Comparison of ENCODE assay signal across 16 mouse cellular contexts in genomic region chr6:92015848-92016247, GRCm38 (mm10). TPM values are rescaled to one million over a fixed set of nuclear protein-coding genes. Genes with fewer than 3 reads are reported as not detected.
DNase-seq lines count a peak whose midpoint lies in the region; ATAC-seq and TF ChIP-seq lines count a peak whose summit lies in the region.
"Had no signal": no experiment of that assay in that cellular context is flagged by ENCODE, and none has a peak within 500 bp of the region (broad histone marks: within the 10 kb centered on the region; RNA-seq: fewer than 3 reads in every experiment).

No protein-coding gene starts in this region.

- H3K27ac ChIP-seq in cerebellum, adult 2 months (ENCODE audit: insufficient read depth, low read length): no peak overlapping the region
- peak overlapping the region; percentile 79 for H3K27ac ChIP-seq in kidney, adult 2 months (ENCODE audit: insufficient read depth, low read depth, low read length)
- H3K27ac ChIP-seq in midbrain, embryonic 14.5 days (replicated peaks; ENCODE audit: low read depth, low read length): no peak overlapping the region
- H3K27ac ChIP-seq in midbrain, embryonic 15.5 days: no peak overlapping the region
- H3K27ac ChIP-seq: embryonic facial prominence, embryonic 10.5 days; forebrain, embryonic 13.5 days; heart, embryonic 13.5 days; hindbrain, embryonic 15.5 days had no signal

- H3K4me3 ChIP-seq in cerebellum, adult 2 months (replicated peaks; ENCODE audit: insufficient read depth, low read depth, low read length): no peak overlapping the region
- no peak overlapping the region for H3K4me3 ChIP-seq in kidney, adult 2 months (ENCODE audit: insufficient read depth, low read depth, low read length)
- no peak overlapping the region for H3K4me3 ChIP-seq in midbrain, embryonic 14.5 days (replicated peaks; ENCODE audit: low read depth, low read length)
- H3K4me3 ChIP-seq in midbrain, embryonic 15.5 days: no peak overlapping the region
- H3K4me3 ChIP-seq: embryonic facial prominence, embryonic 10.5 days; forebrain, embryonic 13.5 days; heart, embryonic 13.5 days; hindbrain, embryonic 15.5 days had no signal

- no peak for TF ChIP-seq POLR2A in cerebellum, adult 2 months (IDR thresholded peaks at IDR 0.05; ENCODE audit: borderline replicate concordance, insufficient read depth, low read length)
- no peak for TF ChIP-seq POLR2A in kidney, adult 2 months (IDR thresholded peaks at IDR 0.05; ENCODE audit: low read depth, low read length)

- no peak for TF ChIP-seq CTCF in cerebellum, adult 2 months (IDR thresholded peaks at IDR 0.05; ENCODE audit: borderline replicate concordance, insufficient read depth, low read depth, low read length)
- no peak for TF ChIP-seq CTCF in kidney, adult 2 months (conservative IDR thresholded peaks at IDR 0.05; ENCODE audit: insufficient read depth, insufficient read length, low read depth, low read length)

- no peak overlapping the region for H3K9ac ChIP-seq in midbrain, embryonic 14.5 days (replicated peaks; ENCODE audit: low read length)
- no peak overlapping the region for H3K9ac ChIP-seq in midbrain, embryonic 15.5 days
- H3K9ac ChIP-seq: heart, embryonic 13.5 days; hindbrain, embryonic 15.5 days had no signal

- H3K4me1 ChIP-seq in cerebellum, adult 2 months (ENCODE audit: control insufficient read depth, insufficient read depth, low read length): peaks cover 2% of the 10 kb centered on the region
- peaks cover 9% of the 10 kb centered on the region for H3K4me1 ChIP-seq in kidney, adult 2 months (ENCODE audit: control insufficient read depth, insufficient read depth, low read length)
- no peaks in the 10 kb centered on the region for H3K4me1 ChIP-seq in midbrain, embryonic 14.5 days (ENCODE audit: control insufficient read depth, insufficient read depth, low read length)
- no peaks in the 10 kb centered on the region for H3K4me1 ChIP-seq in midbrain, embryonic 15.5 days

- H3K36me3 ChIP-seq in kidney, adult 2 months (ENCODE audit: control insufficient read depth, insufficient read depth, low read length): no peaks in the 10 kb centered on the region
- H3K36me3 ChIP-seq in midbrain, embryonic 14.5 days (ENCODE audit: control insufficient read depth, insufficient read depth, low read length): no peaks in the 10 kb centered on the region
- no peaks in the 10 kb centered on the region for H3K36me3 ChIP-seq in midbrain, embryonic 15.5 days (replicated peaks)
- H3K36me3 ChIP-seq: embryonic facial prominence, embryonic 10.5 days; heart, embryonic 13.5 days; hindbrain, embryonic 15.5 days had no signal

- no peaks in the 10 kb centered on the region for H3K27me3 ChIP-seq in cerebellum, adult 2 months (ENCODE audit: control insufficient read depth, insufficient read depth, low read length)
- H3K27me3 ChIP-seq in kidney, adult 2 months (replicated peaks; ENCODE audit: control insufficient read depth, insufficient read depth, low read length): no peaks in the 10 kb centered on the region
- no peaks in the 10 kb centered on the region for H3K27me3 ChIP-seq in midbrain, embryonic 14.5 days (ENCODE audit: control insufficient read depth, insufficient read depth, low read length)
- no peaks in the 10 kb centered on the region for H3K27me3 ChIP-seq in midbrain, embryonic 15.5 days (replicated peaks)
- H3K27me3 ChIP-seq: forebrain, embryonic 13.5 days; heart, embryonic 13.5 days; hindbrain, embryonic 15.5 days had no signal

- no peaks in the 10 kb centered on the region for H3K9me3 ChIP-seq in midbrain, embryonic 14.5 days (ENCODE audit: control insufficient read depth, low read length)
- no peaks in the 10 kb centered on the region for H3K9me3 ChIP-seq in midbrain, embryonic 15.5 days
- H3K9me3 ChIP-seq: embryonic facial prominence, embryonic 10.5 days; forebrain, embryonic 13.5 days; heart, embryonic 13.5 days; hindbrain, embryonic 15.5 days had no signal

- WGBS in cerebellum, adult 2 months: 53% methylated on average over 5 of the region's 5 CpGs
- WGBS in kidney, adult 2 months: 74% methylated on average over 5 of the region's 5 CpGs
- 67% methylated on average over 5 of the region's 5 CpGs for WGBS in midbrain, embryonic 14.5 days
- WGBS in midbrain, embryonic 15.5 days: 53% methylated on average over 5 of the region's 5 CpGs

- ATAC-seq in midbrain, embryonic 14.5 days (ENCODE audit: low FRiP score, low TSS enrichment): no peak
- ATAC-seq in midbrain, embryonic 15.5 days (replicated peaks): no peak

- H3K4me2 ChIP-seq in midbrain, embryonic 14.5 days (ENCODE audit: low read length): no peak overlapping the region
- H3K4me2 ChIP-seq in midbrain, embryonic 15.5 days: no peak overlapping the region
- H3K4me2 ChIP-seq: forebrain, embryonic 13.5 days; heart, embryonic 13.5 days; hindbrain, embryonic 15.5 days had no signal

- peak; percentile 48 to 59 for DNase-seq in cerebellum, postnatal 14 days
- DNase-seq in cerebellum, adult 2 months: no peak
- DNase-seq in kidney, adult 2 months: no peak
- DNase-seq in kidney, postnatal 14 days: no peak
- DNase-seq in midbrain, embryonic 14.5 days: peak; percentile 27
- DNase-seq in right cerebral cortex, postnatal 4 days: no peak
- DNase-seq: adrenal gland, postnatal 10 days; cerebellum, adult 8-10 months; cerebellum, postnatal 36 days; gastrocnemius, postnatal 14 days had no signal

RNA-seq across cellular contexts. Expression of gene Fgd5, which starts 37.2 kb away (rescaled TPM):
- polyA plus RNA-seq in cerebellum, adult 2 months (2012; rRNA removed): 4.5 and 4.9 TPM in 2 replicates
- 11.6 and 12.2 TPM in 2 replicates for polyA plus RNA-seq in kidney, adult 2 months (2012; rRNA removed)
- polyA plus RNA-seq in midbrain, embryonic 14.5 days (2014; fragmentation: Nextera tagmentation; extraction: Ambion mirVana): 6.0 and 7.2 TPM in 2 replicates
- 10.2 and 10.4 TPM in 2 replicates for polyA plus RNA-seq in midbrain, embryonic 15.5 days (2015; fragmentation: Nextera tagmentation; extraction: Ambion mirVana)
- polyA plus RNA-seq: C2C12 had no signal

Comparison
In these comparisons a context has a peak if more than half of its experiments do, and no peak if none do; other contexts are left out.
1. DNase-seq: peak in cerebellum, postnatal 14 days (2 of 2) and midbrain, embryonic 14.5 days (single experiment); none in cerebellum, adult 2 months (0 of 2), kidney, adult 2 months (single experiment), kidney, postnatal 14 days (single experiment) and right cerebral cortex, postnatal 4 days (single experiment).